Mouse (Mus musculus) liver, postnatal 0 days (tissue): ENCODE results near the gene Zfp503. TPM values are rescaled to one million over a fixed set of nuclear protein-coding genes. Genes with fewer than 3 reads are reported as not detected.
A peak's percentile ranks its signal among the peaks of the same experiment; 100 is the strongest.

Experiments used
- ATAC-seq: fragments of 200-750 bp; cut with Nextera tagmentation; 2 replicates; pipeline ENCODE4 v1.8.0; 2017; ENCODE audit warnings: mild to moderate bottlenecking, moderate library complexity
- DNase-seq: peaks from one replicate; pipeline ENCODE4 v3.0.0-alpha.2; 2016
- H3K27ac ChIP-seq: fragments of 300-500 bp; sonication (generic); 2 replicates; pipeline ENCODE4 v1.5.1; 2014; ENCODE audit warnings: antibody characterized with exemption, moderate library complexity, mild to moderate bottlenecking, low read depth
- H3K27me3 ChIP-seq: fragments of 300-500 bp; sonication (generic); 2 replicates; pipeline ENCODE4 v1.6.1; 2014; ENCODE audit warnings: low read length, control low read depth, mixed read lengths; ENCODE audit not compliant: insufficient read depth
- H3K36me3 ChIP-seq: fragments of 300-500 bp; sonication (generic); replicated peaks from 2 replicates; pipeline ENCODE4 v1.6.1; 2014; ENCODE audit warnings: mild to moderate bottlenecking, control low read depth, low read length, moderate library complexity, mixed read lengths; ENCODE audit not compliant: insufficient read depth
- H3K4me1 ChIP-seq: fragments of 300-500 bp; sonication (generic); 2 replicates; pipeline ENCODE4 v1.6.1; 2014; ENCODE audit warnings: antibody characterized with exemption, mild to moderate bottlenecking, control low read depth; ENCODE audit not compliant: insufficient read depth
- H3K4me2 ChIP-seq: fragments of 300-500 bp; sonication (generic); 2 replicates; pipeline ENCODE4 v1.6.1; 2014; ENCODE audit warnings: low read depth, mild to moderate bottlenecking, low read length, moderate library complexity, mixed read lengths
- H3K4me3 ChIP-seq: fragments of 300-500 bp; sonication (generic); 2 replicates; pipeline ENCODE4 v1.5.1; 2014; ENCODE audit warnings: low read depth, low read length
- H3K9ac ChIP-seq: fragments of 300-500 bp; sonication (generic); replicated peaks from 2 replicates; pipeline ENCODE4 v1.6.1; 2014; ENCODE audit warnings: mild to moderate bottlenecking, moderate library complexity
- H3K9me3 ChIP-seq: fragments of 300-500 bp; sonication (generic); 2 replicates; pipeline ENCODE4 v1.6.1; 2016; ENCODE audit warnings: mild to moderate bottlenecking, control low read depth, low read length, mixed read lengths
- CTCF ChIP-seq: sonication (generic); IDR thresholded peaks from 2 replicates; pipeline ENCODE4 v1.5.1; 2016; ENCODE audit warnings: antibody characterized with exemption, low read depth
- EP300 ChIP-seq: IDR thresholded peaks from 2 replicates; pipeline ENCODE4 v1.6.1; 2016; ENCODE audit warnings: antibody characterized with exemption, low read depth, mild to moderate bottlenecking
- WGBS: fragments of 180-500 bp; shearing (Covaris S2); extraction: QIAGEN DNeasy Blood & Tissue Kit; methylation state at CpG from one replicate; pipeline ENCODE4 v1.1.7; 2014; ENCODE audit not compliant: insufficient replicate concordance; 5-methylcytosine and 5-hydroxymethylcytosine counted together
- polyA plus RNA-seq: library from polyadenylated mRNA; unstranded; fragments of >200 nt; fragmentation: Nextera tagmentation; extraction: Ambion mirVana; gene quantifications from 2 replicates; pipeline ENCODE4 v1.2.1, GENCODE M21; 2015

Gene Zfp503
- 0.99 and 1.1 TPM in 2 replicates for polyA plus RNA-seq

DNA sequence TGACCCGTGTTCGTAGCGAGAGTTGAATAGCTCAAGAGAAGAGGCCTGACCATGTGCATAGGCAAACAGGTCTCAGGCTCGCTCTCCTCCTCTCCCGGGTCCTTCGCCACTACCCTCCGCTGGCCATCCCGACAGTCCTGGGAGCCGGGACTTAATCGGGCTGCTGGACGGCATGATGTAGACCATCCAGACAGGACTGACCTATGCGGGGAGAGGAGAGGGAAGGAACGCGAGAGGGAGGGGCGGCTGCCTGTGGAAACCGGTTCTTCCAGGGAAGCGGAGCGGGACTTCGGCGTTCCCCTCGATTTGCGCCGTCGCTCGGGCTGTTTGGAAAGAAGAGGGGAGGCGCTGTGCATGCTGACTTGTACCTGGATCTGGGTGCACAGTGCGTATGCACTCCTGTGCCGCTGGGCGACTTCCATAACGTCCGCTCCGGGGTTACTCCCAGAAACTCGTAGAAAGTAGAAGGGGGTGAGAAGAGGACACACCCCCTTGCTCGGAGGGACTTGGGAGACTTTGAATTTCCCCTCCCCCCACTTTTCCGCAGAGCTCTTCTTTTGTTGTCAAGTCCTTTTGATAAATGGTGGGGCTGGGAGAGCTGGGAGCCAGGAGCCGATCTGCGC is at the start of gene Zfp503:
Zfp503 (minus strand) TSS at position 311 of the 623 bp plus-strand sequence.
- TF ChIP-seq EP300, result no peak
- TF ChIP-seq CTCF, result 0 out of 2 replicates have a peak, but pooled peaks have one; percentile 3
- ATAC-seq (no peak), DNase-seq (peak; percentile 28)
- no peak within 1 kb of the TSS for H3K9ac ChIP-seq
- peaks cover 24% of the 10 kb centered on the region for H3K4me1 ChIP-seq
- peak within 1 kb of the TSS; percentile 48; the same call in 1 of the 2 replicates for H3K27ac ChIP-seq
- WGBS, result under 1% methylated on average over 37 of the region's 37 CpGs
- peak within 1 kb of the TSS; percentile 64 for H3K4me2 ChIP-seq
- no peaks in the 10 kb centered on the region for H3K36me3 ChIP-seq
- H3K4me3 ChIP-seq, result peak within 1 kb of the TSS; percentile 55
- peaks cover 99% of the 10 kb centered on the region for H3K27me3 ChIP-seq
- H3K9me3 ChIP-seq, result no peaks in the 10 kb centered on the region

DNA sequence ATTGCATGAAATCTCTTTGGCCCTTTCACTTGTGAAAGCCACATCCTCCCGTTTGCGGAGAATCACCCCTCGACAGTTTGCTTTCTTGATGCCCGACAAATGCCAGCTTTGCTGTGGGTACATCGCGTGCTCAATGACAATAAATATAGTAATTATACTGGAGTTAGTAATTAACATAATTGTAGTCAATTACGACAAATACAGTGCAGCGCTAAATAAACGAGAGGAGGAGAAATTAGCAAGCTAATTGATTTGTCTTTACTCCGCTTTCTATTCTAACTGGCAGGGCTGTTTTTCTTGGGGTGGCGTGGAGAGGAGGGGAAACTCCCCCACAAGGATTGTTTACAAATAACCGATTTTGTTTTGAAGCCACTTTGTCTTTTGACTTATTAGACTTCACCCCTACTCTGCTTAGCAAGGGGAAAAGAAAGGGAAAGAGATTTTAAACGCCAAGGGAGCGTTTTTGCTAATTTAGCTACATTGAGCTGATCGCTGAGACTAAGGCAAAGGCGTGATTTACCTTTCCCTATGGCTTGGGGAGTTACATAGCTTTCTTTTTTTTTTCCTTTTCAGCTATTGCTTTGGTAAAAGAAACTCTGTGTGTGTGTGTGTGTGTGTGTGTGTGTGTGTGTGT is 48.2 kb upstream of the Zfp503 start:
- Histone ChIP-seq H3K9ac (no peak overlapping the region), H3K9me3 (no peaks in the 10 kb centered on the region), H3K4me2 (no peak overlapping the region), H3K27me3 (no peaks in the 10 kb centered on the region), H3K4me3 (no peak overlapping the region), H3K27ac (no peak overlapping the region), H3K4me1 (no peaks in the 10 kb centered on the region), H3K36me3 (no peaks in the 10 kb centered on the region)
- ATAC-seq (no peak), DNase-seq (no peak)
- WGBS, result 75% methylated on average over 16 of the region's 16 CpGs
- TF ChIP-seq CTCF, result no peak
- TF ChIP-seq EP300, result no peak

DNA sequence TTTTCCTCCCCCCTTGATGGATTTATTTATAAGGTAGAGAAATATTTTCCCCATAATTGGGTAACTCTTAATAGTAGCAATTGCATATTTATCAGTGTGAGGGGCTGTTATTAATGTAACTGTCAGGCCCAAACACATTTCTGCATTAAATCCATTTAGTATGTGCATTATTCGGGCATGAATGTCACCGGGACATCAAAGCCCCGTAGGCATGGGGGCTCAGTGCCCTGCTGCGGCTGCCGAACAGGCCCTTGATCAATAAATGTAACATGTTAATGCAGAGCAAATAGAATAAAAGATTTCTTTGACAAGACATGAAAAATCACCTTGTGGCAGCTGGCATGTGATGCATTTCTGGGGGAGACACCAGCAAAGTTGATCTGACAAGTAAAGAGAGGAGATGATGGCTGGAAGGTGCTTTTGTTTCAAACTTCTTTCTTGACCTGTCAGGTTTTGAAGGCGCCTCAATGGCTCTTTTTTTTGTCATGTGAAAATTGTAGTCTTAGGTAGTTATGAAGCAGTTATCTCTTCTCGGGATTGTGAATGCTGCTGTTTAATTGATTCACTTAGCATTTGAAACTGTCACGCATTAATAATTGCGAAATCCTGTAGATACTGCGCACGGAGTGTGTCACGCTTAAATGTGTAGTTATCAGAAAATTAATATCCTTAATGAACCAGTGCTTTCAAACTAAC is 47.5 kb upstream of the Zfp503 start:
- no peak for DNase-seq
- Histone ChIP-seq H3K4me3 (no peak overlapping the region), H3K9ac (no peak overlapping the region), H3K4me1 (no peaks in the 10 kb centered on the region), H3K27me3 (no peaks in the 10 kb centered on the region), H3K9me3 (no peaks in the 10 kb centered on the region), H3K36me3 (no peaks in the 10 kb centered on the region), H3K27ac (no peak overlapping the region), H3K4me2 (no peak overlapping the region)
- TF ChIP-seq EP300 (no peak), CTCF (no peak)
- no peak for ATAC-seq
- WGBS, result 81% methylated on average over 12 of the region's 12 CpGs

DNA sequence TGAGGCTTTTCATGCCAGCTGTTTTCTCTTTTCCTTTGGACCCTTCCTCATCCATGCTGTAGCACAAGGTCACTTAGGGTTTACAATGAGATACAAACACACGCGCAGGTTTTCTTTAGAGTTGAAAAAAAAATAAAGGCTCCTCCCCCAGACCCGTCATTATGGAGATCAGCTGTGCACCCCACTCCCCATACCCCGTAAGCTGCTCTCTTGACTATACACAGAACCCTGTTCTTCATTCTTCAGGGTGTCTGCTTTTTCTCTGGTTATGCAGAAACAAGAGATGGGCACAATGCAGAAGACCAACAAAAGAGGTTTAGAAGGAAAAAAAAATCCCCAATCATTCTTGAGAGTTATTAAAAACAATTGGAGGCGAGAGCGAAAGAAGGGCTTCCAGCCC is 46.9 kb upstream of the Zfp503 start:
- Histone ChIP-seq H3K4me2 (no peak overlapping the region), H3K4me1 (no peaks in the 10 kb centered on the region), H3K9me3 (no peaks in the 10 kb centered on the region), H3K9ac (no peak overlapping the region), H3K27me3 (no peaks in the 10 kb centered on the region), H3K27ac (no peak overlapping the region), H3K4me3 (no peak overlapping the region), H3K36me3 (no peaks in the 10 kb centered on the region)
- 81% methylated on average over 6 of the region's 6 CpGs for WGBS
- ATAC-seq (no peak), DNase-seq (no peak)
- TF ChIP-seq EP300 (no peak), CTCF (no peak)

DNA sequence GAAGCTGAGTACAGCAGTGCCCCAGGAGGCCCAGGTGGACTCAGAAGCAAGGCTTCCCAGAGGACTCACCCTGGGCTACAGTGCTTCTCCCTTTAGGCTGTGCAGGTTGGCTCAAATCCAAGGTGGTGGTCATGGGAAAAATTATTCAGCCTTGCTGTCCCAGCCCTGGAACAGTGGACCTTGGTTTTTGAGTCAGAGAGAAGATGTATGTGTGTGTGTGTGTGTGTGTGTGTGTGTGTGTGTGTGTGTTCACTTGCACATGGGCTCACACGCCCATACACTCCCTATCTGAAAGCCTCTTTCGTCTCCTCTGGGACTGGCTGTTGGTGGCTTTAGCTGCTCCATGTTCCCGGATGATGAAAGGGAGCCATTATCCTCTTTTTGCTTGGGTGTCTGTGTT is 46.5 kb upstream of the Zfp503 start:
- Histone ChIP-seq H3K9me3 (no peaks in the 10 kb centered on the region), H3K4me3 (no peak overlapping the region), H3K9ac (no peak overlapping the region), H3K27ac (no peak overlapping the region), H3K4me1 (no peaks in the 10 kb centered on the region), H3K27me3 (no peaks in the 10 kb centered on the region), H3K36me3 (no peaks in the 10 kb centered on the region), H3K4me2 (no peak overlapping the region)
- no peak for ATAC-seq
- no peak for TF ChIP-seq CTCF
- no peak for TF ChIP-seq EP300
- 68% methylated on average over 3 of the region's 3 CpGs for WGBS
- no peak for DNase-seq

DNA sequence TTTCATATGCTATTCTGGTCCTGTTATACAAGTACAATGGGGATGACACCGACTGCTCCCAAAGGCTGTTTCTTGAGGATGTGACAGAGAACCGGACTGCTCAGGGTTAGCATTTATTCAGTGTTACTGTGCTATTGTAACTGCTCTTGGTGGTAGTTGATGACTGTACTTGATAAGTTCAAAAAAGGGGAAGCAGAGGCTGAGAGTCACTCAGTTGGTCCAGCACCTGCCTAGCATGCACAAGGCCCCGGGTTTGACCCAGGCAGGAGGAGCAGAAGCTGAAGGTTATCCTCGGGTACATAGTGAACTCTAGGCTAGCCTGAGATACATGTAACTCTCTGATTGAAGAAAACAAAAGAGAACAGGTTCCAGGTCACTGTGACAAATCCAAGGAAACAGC is 34.1 kb upstream of the Zfp503 start:
- no peak for DNase-seq
- 33% methylated on average over 4 of the region's 4 CpGs for WGBS
- no peak for ATAC-seq
- no peaks in the 10 kb centered on the region for H3K9me3 ChIP-seq
- no peak overlapping the region for H3K9ac ChIP-seq
- H3K27ac ChIP-seq, result no peak overlapping the region
- no peak for TF ChIP-seq EP300
- no peak for TF ChIP-seq CTCF
- no peaks in the 10 kb centered on the region for H3K36me3 ChIP-seq
- 0 out of 2 replicates have a peak, but pooled peaks cover 9% of the 10 kb centered on the region for H3K4me1 ChIP-seq
- H3K4me3 ChIP-seq, result no peak overlapping the region
- no peaks in the 10 kb centered on the region for H3K27me3 ChIP-seq
- H3K4me2 ChIP-seq, result no peak overlapping the region
